Mouse (Mus musculus): ENCODE measurements around the gene Cbfa2t2. TPM values are rescaled to one million over a fixed set of nuclear protein-coding genes. Genes with fewer than 3 reads are reported as not detected.
A peak's percentile ranks its signal among the peaks of the same experiment; 100 is the strongest.

The Cbfa2t2 gene
- polyA plus RNA-seq, 1 experiment from 2014 or later = 7.8 TPM

GRCm38 (mm10) chr2:154412018-154412666, 24.1 kb upstream of the Cbfa2t2 start:
- H3K27me3 ChIP-seq (replicated peaks; ENCODE audit: control insufficient read depth, insufficient read depth, low read length) = no peaks in the 10 kb centered on the region
- H3K27ac ChIP-seq (ENCODE audit: low read depth, low read length) = no peak overlapping the region
- no peaks in the 10 kb centered on the region for H3K36me3 ChIP-seq (ENCODE audit: control insufficient read depth, insufficient read depth)
- 66% methylated on average over 7 of the region's 7 CpGs for WGBS
- no peaks in the 10 kb centered on the region for H3K4me1 ChIP-seq (replicated peaks; ENCODE audit: control insufficient read depth, insufficient read depth, low read length)
- H3K9me3 ChIP-seq (ENCODE audit: control insufficient read depth) = no peaks in the 10 kb centered on the region
- ATAC-seq = no peak
- no peak overlapping the region for H3K4me2 ChIP-seq (replicated peaks; ENCODE audit: low read depth)
- TF ChIP-seq CTCF (IDR thresholded peaks at IDR 0.05; ENCODE audit: low read depth) = peak; percentile 75
- H3K4me3 ChIP-seq (ENCODE audit: low read depth, low read length) = no peak overlapping the region
- H3K9ac ChIP-seq (ENCODE audit: low read depth, low read length) = no peak overlapping the region

DNA sequence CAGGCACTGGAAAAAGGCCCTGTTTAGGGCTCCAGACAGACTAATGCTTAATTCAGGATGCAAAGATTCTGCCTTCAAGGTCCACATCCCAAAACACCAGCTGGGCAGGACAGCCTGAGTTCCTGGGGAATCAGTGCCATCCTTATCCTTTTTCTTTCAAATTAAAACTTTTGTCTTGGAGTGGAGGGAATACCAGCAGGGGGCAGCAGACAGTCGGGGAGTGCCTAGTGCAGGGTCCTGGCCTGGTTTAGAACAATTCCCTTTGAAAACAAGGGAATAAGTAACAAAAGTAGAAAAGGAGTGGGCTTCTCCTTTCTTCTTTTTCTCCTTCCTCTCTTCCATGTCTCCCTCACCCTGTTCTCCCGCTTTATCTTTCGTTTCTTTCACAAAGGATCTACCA, 19.2 kb upstream of the Cbfa2t2 start:
- H3K36me3 ChIP-seq (ENCODE audit: control insufficient read depth, insufficient read depth) = no peaks in the 10 kb centered on the region
- ATAC-seq = no peak
- H3K27me3 ChIP-seq (replicated peaks; ENCODE audit: control insufficient read depth, insufficient read depth, low read length) = no peaks in the 10 kb centered on the region
- no peak overlapping the region for H3K4me3 ChIP-seq (ENCODE audit: low read depth, low read length)
- peak; percentile 90 for TF ChIP-seq CTCF (IDR thresholded peaks at IDR 0.05; ENCODE audit: low read depth)
- no peak overlapping the region for H3K4me2 ChIP-seq (replicated peaks; ENCODE audit: low read depth)
- no peak overlapping the region for H3K27ac ChIP-seq (ENCODE audit: low read depth, low read length)
- 28% methylated on average over 3 of the region's 3 CpGs for WGBS
- no peaks in the 10 kb centered on the region for H3K9me3 ChIP-seq (ENCODE audit: control insufficient read depth)
- no peak overlapping the region for H3K9ac ChIP-seq (ENCODE audit: low read depth, low read length)
- H3K4me1 ChIP-seq (replicated peaks; ENCODE audit: control insufficient read depth, insufficient read depth, low read length) = no peaks in the 10 kb centered on the region

DNA sequence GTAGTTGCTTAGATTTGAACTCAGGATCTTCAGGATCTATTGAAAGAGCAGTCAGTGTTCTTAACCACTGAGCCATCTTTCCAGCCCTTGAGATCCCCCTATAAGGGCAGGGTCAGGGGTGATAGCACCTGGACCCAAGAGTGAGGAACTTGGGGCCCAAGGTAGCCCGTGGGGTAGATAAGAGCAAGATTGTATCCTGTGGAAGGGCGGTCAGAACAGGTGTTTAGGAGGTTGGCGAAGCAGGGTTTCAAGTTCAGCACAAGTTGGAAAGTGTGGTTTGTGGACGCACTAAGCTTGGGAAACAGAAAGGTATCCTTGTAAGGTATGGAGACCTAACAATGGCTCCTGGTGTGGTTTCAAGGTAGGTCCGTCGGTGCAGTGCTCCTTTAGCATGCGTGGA, 18.3 kb upstream of the Cbfa2t2 start:
- no peaks in the 10 kb centered on the region for H3K4me1 ChIP-seq (replicated peaks; ENCODE audit: control insufficient read depth, insufficient read depth, low read length)
- H3K9me3 ChIP-seq (ENCODE audit: control insufficient read depth) = no peaks in the 10 kb centered on the region
- ATAC-seq = no peak
- H3K27me3 ChIP-seq (replicated peaks; ENCODE audit: control insufficient read depth, insufficient read depth, low read length) = no peaks in the 10 kb centered on the region
- 65% methylated on average over 7 of the region's 7 CpGs for WGBS
- H3K4me3 ChIP-seq (ENCODE audit: low read depth, low read length) = no peak overlapping the region
- no peak overlapping the region for H3K4me2 ChIP-seq (replicated peaks; ENCODE audit: low read depth)
- H3K27ac ChIP-seq (ENCODE audit: low read depth, low read length) = no peak overlapping the region
- H3K36me3 ChIP-seq (ENCODE audit: control insufficient read depth, insufficient read depth) = no peaks in the 10 kb centered on the region
- no peak overlapping the region for H3K9ac ChIP-seq (ENCODE audit: low read depth, low read length)
- no peak for TF ChIP-seq CTCF (IDR thresholded peaks at IDR 0.05; ENCODE audit: low read depth)

GRCm38 (mm10) chr2:154419631-154420515, 16.4 kb upstream of the Cbfa2t2 start:
- Histone ChIP-seq H3K27ac (ENCODE audit: low read depth, low read length) (no peak overlapping the region), H3K27me3 (replicated peaks; ENCODE audit: control insufficient read depth, insufficient read depth, low read length) (no peaks in the 10 kb centered on the region), H3K4me3 (ENCODE audit: low read depth, low read length) (no peak overlapping the region), H3K36me3 (ENCODE audit: control insufficient read depth, insufficient read depth) (no peaks in the 10 kb centered on the region), H3K9me3 (ENCODE audit: control insufficient read depth) (no peaks in the 10 kb centered on the region), H3K9ac (ENCODE audit: low read depth, low read length) (no peak overlapping the region), H3K4me1 (replicated peaks; ENCODE audit: control insufficient read depth, insufficient read depth, low read length) (no peaks in the 10 kb centered on the region), H3K4me2 (replicated peaks; ENCODE audit: low read depth) (no peak overlapping the region)
- 92% methylated on average over 9 of the region's 9 CpGs for WGBS
- TF ChIP-seq CTCF (IDR thresholded peaks at IDR 0.05; ENCODE audit: low read depth) = no peak
- ATAC-seq = no peak

DNA sequence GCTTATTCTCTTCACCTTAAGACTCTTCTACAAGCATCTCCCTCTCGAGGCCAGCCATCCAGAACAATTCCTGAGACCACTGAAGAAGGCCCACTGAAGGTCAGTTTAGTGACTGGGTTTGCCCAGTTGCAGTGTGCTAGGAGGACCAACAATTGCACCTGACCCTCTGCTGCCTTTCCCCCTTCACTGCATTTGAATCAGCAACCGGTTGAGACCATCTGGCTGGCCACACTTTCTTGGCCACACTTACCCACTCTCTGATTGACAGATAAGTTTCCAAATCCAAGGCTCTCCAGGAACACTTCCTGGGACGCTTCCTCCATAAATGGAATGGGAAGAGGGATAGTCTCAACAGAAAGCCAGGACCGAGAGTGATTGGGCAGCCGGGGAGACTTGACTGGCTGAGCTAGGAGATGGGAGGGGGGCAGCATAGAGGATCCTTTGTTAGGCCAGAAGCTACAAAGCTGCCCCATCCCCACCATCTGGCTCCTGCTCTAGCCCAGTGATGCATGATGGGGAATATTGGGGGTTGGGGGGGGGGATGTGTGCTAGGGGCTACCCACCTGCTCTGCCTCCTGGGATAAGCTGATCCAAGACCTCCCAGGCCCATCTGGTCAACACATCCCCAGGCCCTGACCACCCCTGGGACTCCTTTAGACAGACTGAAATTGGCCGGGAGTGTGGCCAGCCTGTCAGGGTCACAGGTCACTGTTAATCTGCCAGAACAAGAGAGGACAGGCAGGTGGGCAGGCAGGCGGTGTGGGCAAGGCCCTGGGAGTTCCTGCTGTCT, 15.1 kb upstream of the Cbfa2t2 start:
- H3K9ac ChIP-seq (ENCODE audit: low read depth, low read length) = no peak overlapping the region
- no peak overlapping the region for H3K4me3 ChIP-seq (ENCODE audit: low read depth, low read length)
- no peaks in the 10 kb centered on the region for H3K36me3 ChIP-seq (ENCODE audit: control insufficient read depth, insufficient read depth)
- TF ChIP-seq CTCF (IDR thresholded peaks at IDR 0.05; ENCODE audit: low read depth) = no peak
- no peaks in the 10 kb centered on the region for H3K9me3 ChIP-seq (ENCODE audit: control insufficient read depth)
- no peak for ATAC-seq
- no peaks in the 10 kb centered on the region for H3K4me1 ChIP-seq (replicated peaks; ENCODE audit: control insufficient read depth, insufficient read depth, low read length)
- H3K27ac ChIP-seq (ENCODE audit: low read depth, low read length) = no peak overlapping the region
- H3K27me3 ChIP-seq (replicated peaks; ENCODE audit: control insufficient read depth, insufficient read depth, low read length) = no peaks in the 10 kb centered on the region
- 54% methylated on average over 7 of the region's 7 CpGs for WGBS
- H3K4me2 ChIP-seq (replicated peaks; ENCODE audit: low read depth) = no peak overlapping the region

GRCm38 (mm10) chr2:154422181-154422580, 14.1 kb upstream of the Cbfa2t2 start:
- no peak for TF ChIP-seq CTCF (IDR thresholded peaks at IDR 0.05; ENCODE audit: low read depth)
- H3K9ac ChIP-seq (ENCODE audit: low read depth, low read length) = no peak overlapping the region
- ATAC-seq = no peak
- H3K4me3 ChIP-seq (ENCODE audit: low read depth, low read length) = no peak overlapping the region
- no peaks in the 10 kb centered on the region for H3K4me1 ChIP-seq (replicated peaks; ENCODE audit: control insufficient read depth, insufficient read depth, low read length)
- 78% methylated on average over 5 of the region's 5 CpGs for WGBS
- H3K36me3 ChIP-seq (ENCODE audit: control insufficient read depth, insufficient read depth) = no peaks in the 10 kb centered on the region
- H3K27ac ChIP-seq (ENCODE audit: low read depth, low read length) = no peak overlapping the region
- no peak overlapping the region for H3K4me2 ChIP-seq (replicated peaks; ENCODE audit: low read depth)
- no peaks in the 10 kb centered on the region for H3K27me3 ChIP-seq (replicated peaks; ENCODE audit: control insufficient read depth, insufficient read depth, low read length)
- H3K9me3 ChIP-seq (ENCODE audit: control insufficient read depth) = no peaks in the 10 kb centered on the region

All from intestine, postnatal 0 days (tissue).